Mouse (Mus musculus) gastrocnemius, postnatal 4 days (tissue): Measurements from ENCODE around the gene Wdr1. TPM values are rescaled to one million over a fixed set of nuclear protein-coding genes. Genes with fewer than 3 reads are reported as not detected.

Source experiments
- total RNA-seq, 2 experiments: library from RNA; stranded (reverse); gene quantifications; 2 replicates each; pipeline ENCODE4 v1.2.3; 2021

Wdr1 gene
- total RNA-seq, 2 experiments from 2014 or later = 205 to 211 TPM

Other genes starting within 250 kb of the Wdr1 start
- gene Drd5, start 243.9 kb downstream of the Wdr1 start, total RNA-seq = not detected
- 1 to 10 TPM; 1.4 to 2.4 TPM for gene Slc2a9, start 60.1 kb downstream of the Wdr1 start, total RNA-seq
- 10 to 100 TPM in 1 of 2 experiments, 1 to 10 TPM in 1; 8.2 to 10.7 TPM for gene Zfp518b, start 121.6 kb upstream of the Wdr1 start, total RNA-seq